Mouse (Mus musculus): ENCODE data around the gene Rras2. TPM values are rescaled to one million over a fixed set of nuclear protein-coding genes. Genes with fewer than 3 reads are reported as not detected.

The Rras2 gene
- polyA plus RNA-seq, 1 experiment from 2014 or later: 21.2 TPM

DNA sequence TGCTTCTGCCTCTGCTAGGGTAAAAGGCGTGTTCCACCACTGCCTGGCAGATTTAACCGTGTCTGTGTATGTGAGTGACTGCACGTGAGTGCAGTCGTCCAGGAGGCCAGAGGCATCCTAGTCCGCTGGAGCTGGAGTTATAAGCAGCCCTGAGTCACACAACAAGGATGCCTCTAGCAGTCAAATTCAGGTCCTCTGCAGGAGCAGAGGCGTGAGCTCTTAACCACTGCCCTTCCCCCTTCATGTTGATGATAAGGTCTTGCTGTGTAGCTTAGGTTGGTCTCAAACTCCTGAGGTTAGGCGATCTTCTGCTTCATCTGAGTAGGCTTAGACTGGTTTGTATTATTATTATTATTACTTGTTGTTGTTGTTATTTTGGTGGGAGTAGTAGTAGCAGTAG lies 22.4 kb upstream of the Rras2 start:
- Histone ChIP-seq H3K27me3 (no peaks in the 10 kb centered on the region), H3K9me3 (no peaks in the 10 kb centered on the region), H3K4me1 (0 out of 2 replicates have a peak, but pooled peaks cover under 1% of the 10 kb centered on the region), H3K36me3 (no peaks in the 10 kb centered on the region), H3K4me3 (no peak overlapping the region), H3K9ac (no peak overlapping the region), H3K4me2 (no peak overlapping the region), H3K27ac (no peak overlapping the region)
- ATAC-seq (ENCODE audit: insufficient number of reproducible peaks, insufficient read depth, low FRiP score, low TSS enrichment, low read depth): no peak
- WGBS: 85% methylated on average over 7 of the region's 7 CpGs

- 84% methylated on average over 3 of the region's 3 CpGs for WGBS
- no peaks in the 10 kb centered on the region for H3K9me3 ChIP-seq
- no peak overlapping the region for H3K4me2 ChIP-seq
- no peaks in the 10 kb centered on the region for H3K27me3 ChIP-seq
- no peaks in the 10 kb centered on the region for H3K36me3 ChIP-seq
- no peak for ATAC-seq (ENCODE audit: insufficient number of reproducible peaks, insufficient read depth, low FRiP score, low TSS enrichment, low read depth)
- no peak overlapping the region for H3K4me3 ChIP-seq
- H3K9ac ChIP-seq: no peak overlapping the region
- H3K4me1 ChIP-seq: 0 out of 2 replicates have a peak, but pooled peaks cover 3% of the 10 kb centered on the region
- H3K27ac ChIP-seq: no peak overlapping the region
These were observed 21.8 kb upstream of the Rras2 start for GRCm38 (mm10) chr7:114139400-114139799.

DNA sequence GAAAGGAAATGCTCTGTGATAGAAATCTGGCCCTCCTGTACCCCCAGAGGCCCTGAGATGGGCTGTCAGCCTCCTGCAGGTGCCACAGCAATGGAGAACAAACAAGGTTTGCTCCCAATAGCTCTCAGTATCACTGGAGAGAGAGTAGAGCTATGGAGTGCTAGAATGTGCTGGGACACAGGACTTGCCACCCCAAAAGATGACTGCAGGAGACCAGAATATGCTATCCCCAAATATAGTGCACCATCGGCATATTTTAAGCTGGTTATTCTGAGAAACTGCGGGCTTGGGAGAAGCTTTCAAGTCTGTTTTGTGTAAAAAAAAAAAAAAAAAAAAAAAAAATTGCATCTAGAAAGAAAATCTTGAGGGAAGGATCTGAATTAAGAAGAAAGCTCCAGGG lies 20.7 kb upstream of the Rras2 start:
- no peak for ATAC-seq (ENCODE audit: insufficient number of reproducible peaks, insufficient read depth, low FRiP score, low TSS enrichment, low read depth)
- Histone ChIP-seq H3K9ac (no peak overlapping the region), H3K4me2 (no peak overlapping the region), H3K27me3 (no peaks in the 10 kb centered on the region), H3K9me3 (no peaks in the 10 kb centered on the region), H3K4me3 (no peak overlapping the region), H3K27ac (no peak overlapping the region), H3K36me3 (no peaks in the 10 kb centered on the region), H3K4me1 (0 out of 2 replicates have a peak, but pooled peaks cover 3% of the 10 kb centered on the region)
- WGBS: 84% methylated on average over 2 of the region's 2 CpGs

DNA sequence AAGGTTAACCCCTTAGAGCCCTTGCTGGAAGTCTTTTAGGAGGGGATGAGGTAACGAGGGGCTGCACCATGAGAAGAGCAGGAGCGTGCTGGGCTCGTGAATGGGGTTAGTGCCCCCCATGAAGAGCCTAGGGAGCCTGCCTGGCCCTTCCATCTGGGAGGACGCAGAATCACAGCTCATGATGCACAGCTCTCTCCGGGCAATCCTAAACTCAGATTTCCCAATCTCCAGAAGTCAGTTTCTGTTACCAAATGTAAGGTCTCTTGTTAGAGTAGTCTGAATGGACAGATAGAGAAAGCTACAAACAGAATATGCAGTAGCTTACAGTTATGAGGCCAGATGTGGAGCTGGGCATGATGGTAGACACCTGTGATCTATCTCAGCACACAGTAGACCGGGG lies 17.6 kb upstream of the Rras2 start:
- no peaks in the 10 kb centered on the region for H3K27me3 ChIP-seq
- no peaks in the 10 kb centered on the region for H3K36me3 ChIP-seq
- H3K4me2 ChIP-seq: no peak overlapping the region
- no peak overlapping the region for H3K9ac ChIP-seq
- ATAC-seq (ENCODE audit: insufficient number of reproducible peaks, insufficient read depth, low FRiP score, low TSS enrichment, low read depth): no peak
- 28% methylated on average over 6 of the region's 6 CpGs for WGBS
- H3K27ac ChIP-seq: no peak overlapping the region
- no peaks in the 10 kb centered on the region for H3K9me3 ChIP-seq
- no peak overlapping the region for H3K4me3 ChIP-seq
- H3K4me1 ChIP-seq: 0 out of 2 replicates have a peak, but pooled peaks cover 3% of the 10 kb centered on the region

DNA sequence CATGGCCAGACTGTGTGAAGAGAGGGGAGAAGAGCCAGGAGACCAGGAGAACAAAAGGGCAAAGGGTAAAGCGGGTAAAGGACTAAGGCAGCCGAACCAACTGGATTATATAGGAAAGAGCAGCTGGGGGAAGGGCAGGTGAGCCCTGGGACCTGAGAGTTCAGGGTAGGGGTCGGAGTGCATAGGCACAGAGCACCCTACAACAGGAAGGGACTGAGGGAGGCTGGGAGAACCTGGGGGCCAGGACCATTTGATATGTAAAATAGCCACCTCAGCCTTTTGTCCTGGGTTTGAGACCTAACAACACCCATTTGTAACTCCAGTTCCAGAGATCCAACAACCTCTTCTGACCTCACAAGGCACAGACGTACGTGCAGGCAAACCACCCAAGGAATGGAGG lies 16.4 kb upstream of the Rras2 start:
- H3K4me2 ChIP-seq: no peak overlapping the region

GRCm38 (mm10) chr7:114132316-114132715 lies 14.7 kb upstream of the Rras2 start:
- H3K27me3 ChIP-seq: no peaks in the 10 kb centered on the region
- WGBS: 61% methylated on average over 8 of the region's 8 CpGs
- no peak for ATAC-seq (ENCODE audit: insufficient number of reproducible peaks, insufficient read depth, low FRiP score, low TSS enrichment, low read depth)
- no peak overlapping the region for H3K4me3 ChIP-seq
- no peaks in the 10 kb centered on the region for H3K9me3 ChIP-seq
- 0 out of 2 replicates have a peak, but pooled peaks cover 3% of the 10 kb centered on the region for H3K4me1 ChIP-seq
- no peaks in the 10 kb centered on the region for H3K36me3 ChIP-seq
- H3K27ac ChIP-seq: no peak overlapping the region
- H3K4me2 ChIP-seq: no peak overlapping the region
- H3K9ac ChIP-seq: no peak overlapping the region

More for the DNA sequence above, 16.4 kb upstream of the Rras2 start:
- Histone ChIP-seq H3K9ac (no peak overlapping the region), H3K27ac (no peak overlapping the region), H3K36me3 (no peaks in the 10 kb centered on the region), H3K27me3 (no peaks in the 10 kb centered on the region), H3K4me1 (0 out of 2 replicates have a peak, but pooled peaks cover 3% of the 10 kb centered on the region), H3K4me3 (no peak overlapping the region), H3K9me3 (no peaks in the 10 kb centered on the region)
- ATAC-seq (ENCODE audit: insufficient number of reproducible peaks, insufficient read depth, low FRiP score, low TSS enrichment, low read depth): no peak
- 23% methylated on average over 4 of the region's 5 CpGs for WGBS

- no peak for ATAC-seq (ENCODE audit: insufficient number of reproducible peaks, insufficient read depth, low FRiP score, low TSS enrichment, low read depth)
- no peaks in the 10 kb centered on the region for H3K27me3 ChIP-seq
- H3K9ac ChIP-seq: no peak overlapping the region
- H3K4me3 ChIP-seq: no peak overlapping the region
- no peak overlapping the region for H3K27ac ChIP-seq
- H3K36me3 ChIP-seq: no peaks in the 10 kb centered on the region
- no peak overlapping the region for H3K4me2 ChIP-seq
- WGBS: 58% methylated on average over 2 of the region's 2 CpGs
- H3K4me1 ChIP-seq: no peaks in the 10 kb centered on the region
- H3K9me3 ChIP-seq: no peaks in the 10 kb centered on the region
These were observed 11.7 kb upstream of the Rras2 start for GRCm38 (mm10) chr7:114129281-114129680.

DNA sequence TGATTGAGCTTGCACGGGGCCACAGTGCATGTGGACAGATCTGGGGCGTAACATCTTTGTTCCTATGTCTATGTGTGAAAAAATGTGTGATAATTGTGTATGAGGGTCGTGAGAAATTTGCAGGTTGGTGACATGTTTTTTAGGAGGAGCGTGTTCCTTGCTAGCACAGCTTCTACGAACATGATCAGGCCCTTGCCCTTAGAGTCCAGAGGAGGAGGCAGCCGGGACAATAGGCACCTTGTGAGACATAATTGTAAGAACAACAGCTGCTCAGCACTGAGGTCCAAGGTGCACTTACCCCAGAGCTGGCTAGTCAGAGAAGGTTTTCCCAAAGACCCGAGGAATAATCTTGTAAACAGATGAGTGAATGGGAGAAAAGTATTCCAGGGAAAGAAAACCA lies 599 bp upstream of the Rras2 start:
- H3K36me3 ChIP-seq: no peaks in the 10 kb centered on the region
- H3K27me3 ChIP-seq: peaks cover 7% of the 10 kb centered on the region
- H3K9ac ChIP-seq: no peak overlapping the region
- H3K4me1 ChIP-seq: peaks cover 12% of the 10 kb centered on the region
- H3K4me3 ChIP-seq: peak overlapping the region; percentile 84; the same call in 1 of the 2 replicates
- peak overlapping the region; percentile 88 for H3K4me2 ChIP-seq
- no peaks in the 10 kb centered on the region for H3K9me3 ChIP-seq
- WGBS: 25% methylated on average over 7 of the region's 7 CpGs
- ATAC-seq (ENCODE audit: insufficient number of reproducible peaks, insufficient read depth, low FRiP score, low TSS enrichment, low read depth): no peak
- no peak overlapping the region for H3K27ac ChIP-seq

GRCm38 (mm10) chr7:114116711-114117351 lies 750 bp downstream of the Rras2 start:
- H3K9ac ChIP-seq: peak overlapping the region; percentile 85
- no peaks in the 10 kb centered on the region for H3K9me3 ChIP-seq
- peak overlapping the region; percentile 84 for H3K4me3 ChIP-seq
- peaks cover 12% of the 10 kb centered on the region for H3K4me1 ChIP-seq
- H3K27ac ChIP-seq: peak overlapping the region; percentile 85
- no peaks in the 10 kb centered on the region for H3K36me3 ChIP-seq
- ATAC-seq (ENCODE audit: insufficient number of reproducible peaks, insufficient read depth, low FRiP score, low TSS enrichment, low read depth): peak; percentile 64
- H3K27me3 ChIP-seq: peaks cover 7% of the 10 kb centered on the region
- H3K4me2 ChIP-seq: peak overlapping the region; percentile 88
- under 1% methylated on average over 61 of the region's 74 CpGs for WGBS

- Histone ChIP-seq H3K9ac (no peak overlapping the region), H3K4me3 (peak overlapping the region; percentile 84), H3K4me2 (peak overlapping the region; percentile 88), H3K27me3 (peaks cover 7% of the 10 kb centered on the region), H3K9me3 (no peaks in the 10 kb centered on the region), H3K36me3 (no peaks in the 10 kb centered on the region), H3K4me1 (peaks cover 12% of the 10 kb centered on the region), H3K27ac (no peak overlapping the region)
- WGBS: 27% methylated on average over 9 of the region's 9 CpGs
- ATAC-seq (ENCODE audit: insufficient number of reproducible peaks, insufficient read depth, low FRiP score, low TSS enrichment, low read depth): no peak
These were observed 1.6 kb downstream of the Rras2 start for GRCm38 (mm10) chr7:114115961-114116360.

GRCm38 (mm10) chr7:114114976-114115375 lies 2.6 kb downstream of the Rras2 start:
- no peak overlapping the region for H3K9ac ChIP-seq
- no peaks in the 10 kb centered on the region for H3K36me3 ChIP-seq
- 88% methylated on average over 3 of the region's 3 CpGs for WGBS
- H3K27me3 ChIP-seq: peaks cover 7% of the 10 kb centered on the region
- peaks cover 12% of the 10 kb centered on the region for H3K4me1 ChIP-seq
- no peak overlapping the region for H3K4me2 ChIP-seq
- no peak for ATAC-seq (ENCODE audit: insufficient number of reproducible peaks, insufficient read depth, low FRiP score, low TSS enrichment, low read depth)
- no peak overlapping the region for H3K27ac ChIP-seq
- no peak overlapping the region for H3K4me3 ChIP-seq
- no peaks in the 10 kb centered on the region for H3K9me3 ChIP-seq

GRCm38 (mm10) chr7:114114284-114114683 lies 3.3 kb downstream of the Rras2 start:
- Histone ChIP-seq H3K36me3 (no peaks in the 10 kb centered on the region), H3K9ac (no peak overlapping the region)
- no peak for ATAC-seq (ENCODE audit: insufficient number of reproducible peaks, insufficient read depth, low FRiP score, low TSS enrichment, low read depth)

More at GRCm38 (mm10) chr7:114114284-114114683, 3.3 kb downstream of the Rras2 start:
- H3K4me3 ChIP-seq: no peak overlapping the region
- WGBS: 90% methylated on average over 2 of the region's 2 CpGs
- peaks cover 12% of the 10 kb centered on the region for H3K4me1 ChIP-seq
- peaks cover 7% of the 10 kb centered on the region for H3K27me3 ChIP-seq
- H3K4me2 ChIP-seq: no peak overlapping the region
- no peaks in the 10 kb centered on the region for H3K9me3 ChIP-seq
- no peak overlapping the region for H3K27ac ChIP-seq
